Mouse (Mus musculus): ENCODE measurements at regions not wholly inside any gene's neighbourhood (a gene's known extent, or its start where the extent isn't known, plus 50 kb on each side); places are given as distances from the start of the nearest gene placed in this dataset.

GRCm38 (mm10) chr8:116410041-116410440 is 94.7 kb upstream of the Dynlrb2 start:
- no peak for TF ChIP-seq POLR2A (IDR thresholded peaks at IDR 0.05; ENCODE audit: borderline replicate concordance, extremely low read depth, low read depth, low read length)
- no peak for TF ChIP-seq CTCF (IDR thresholded peaks at IDR 0.05; ENCODE audit: insufficient read depth, low read length)
